Mouse (Mus musculus): ENCODE measurements around the gene Ttc4. TPM values are rescaled to one million over a fixed set of nuclear protein-coding genes. Genes with fewer than 3 reads are reported as not detected.

Ttc4 gene
- polyA plus RNA-seq, 2 experiments from 2014 or later, result 49.3 to 49.9 TPM

- peak; percentile 97 for ATAC-seq
Measured at GRCm38 (mm10) chr4:106650833-106651527, 27.8 kb downstream of the Ttc4 start, which contains the start of gene Pars2. Gene Pars2 (plus strand): TSS chr4:106651069.

- no peak for ATAC-seq
Measured at GRCm38 (mm10) chr4:106647137-106647536, 31.6 kb downstream of the Ttc4 start.

- no peak for ATAC-seq
Measured at GRCm38 (mm10) chr4:106645797-106646196, 32.9 kb downstream of the Ttc4 start.

- no peak for ATAC-seq
Measured at GRCm38 (mm10) chr4:106644218-106644610, 34.5 kb downstream of the Ttc4 start.

- no peak for ATAC-seq
Measured at GRCm38 (mm10) chr4:106643483-106644217, 35.1 kb downstream of the Ttc4 start.

GRCm38 (mm10) chr4:106634086-106634479 lies 44.7 kb downstream of the Ttc4 start:
- ATAC-seq, result no peak

GRCm38 (mm10) chr4:106633281-106634085 lies 45.3 kb downstream of the Ttc4 start:
- no peak for ATAC-seq

- no peak for ATAC-seq
Measured at GRCm38 (mm10) chr4:106632313-106632712, 46.4 kb downstream of the Ttc4 start.

- no peak for ATAC-seq
Measured at GRCm38 (mm10) chr4:106630333-106631220, 48.2 kb downstream of the Ttc4 start.

- ATAC-seq, result no peak
Measured at GRCm38 (mm10) chr4:106629374-106629773, 49.4 kb downstream of the Ttc4 start.

GRCm38 (mm10) chr4:106628650-106629360 lies 49.9 kb downstream of the Ttc4 start:
- ATAC-seq, result no peak

- no peak for ATAC-seq
Measured at GRCm38 (mm10) chr4:106627809-106628208, 50.9 kb downstream of the Ttc4 start.

- no peak for ATAC-seq
Measured at GRCm38 (mm10) chr4:106624271-106624670, 54.5 kb downstream of the Ttc4 start.

GRCm38 (mm10) chr4:106622712-106623111 lies 56.0 kb downstream of the Ttc4 start:
- ATAC-seq, result no peak

GRCm38 (mm10) chr4:106622030-106622493 lies 56.7 kb downstream of the Ttc4 start, which contains the start of gene Ttc22:
Gene Ttc22 (plus strand): TSS chr4:106622432.
- ATAC-seq, result no peak

- ATAC-seq, result no peak
Measured at GRCm38 (mm10) chr4:106621428-106621827, 57.3 kb downstream of the Ttc4 start.

GRCm38 (mm10) chr4:106618898-106619297 lies 59.8 kb downstream of the Ttc4 start:
- ATAC-seq, result no peak

GRCm38 (mm10) chr4:106617056-106617455 lies 61.7 kb downstream of the Ttc4 start, which contains the start of gene Lexm:
Gene Lexm (minus strand): TSS chr4:106617241.
- no peak for ATAC-seq

- no peak for ATAC-seq
Measured at GRCm38 (mm10) chr4:106615637-106616036, 63.1 kb downstream of the Ttc4 start.

GRCm38 (mm10) chr4:106614881-106615280 lies 63.9 kb downstream of the Ttc4 start:
- ATAC-seq, result no peak

- ATAC-seq, result no peak
Measured at GRCm38 (mm10) chr4:106614180-106614797, 64.5 kb downstream of the Ttc4 start.

All from activated CD4-positive, CD25-positive, alpha-beta regulatory T cell, adult 4 months (primary cell).